Mouse (Mus musculus) liver, adult 2 months (tissue): ENCODE results near the gene Akr1c14.

Experiments
- CTCF ChIP-seq: fragments of 200-500 bp; IDR thresholded peaks from 2 replicates; pipeline ENCODE4 v1.5.1; 2011; ENCODE audit warnings: low read depth, low read length, control low read depth
- POLR2A ChIP-seq: fragments of 200-500 bp; IDR thresholded peaks from 2 replicates; pipeline ENCODE4 v1.6.1; 2011; ENCODE audit warnings: low read length, control low read depth; ENCODE audit not compliant: insufficient read depth; ENCODE audit errors: extremely low read depth

DNA sequence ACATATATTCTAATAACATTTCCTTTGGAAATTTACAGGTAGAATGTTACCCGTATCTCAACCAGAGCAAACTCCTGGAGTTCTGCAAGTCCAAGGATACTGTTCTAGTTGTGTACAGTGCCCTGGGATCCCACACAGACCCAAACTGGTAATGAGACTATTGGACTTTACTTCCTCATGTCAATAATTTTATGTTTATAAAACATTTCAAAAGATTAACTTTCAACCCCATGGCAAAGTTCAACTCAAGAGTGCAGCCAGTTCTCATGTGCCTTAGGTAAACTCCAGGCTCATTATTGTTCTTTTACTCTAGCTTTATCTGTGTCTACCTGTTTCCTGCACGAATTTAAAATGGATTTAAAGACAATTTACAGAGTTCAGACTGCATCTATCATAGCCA is at the start of gene Akr1c14:
- no peak for TF ChIP-seq POLR2A
- no peak for TF ChIP-seq CTCF
